Mouse (Mus musculus) testis, adult 2 months (tissue): ENCODE results near the gene Stx7. TPM values are rescaled to one million over a fixed set of nuclear protein-coding genes. Genes with fewer than 3 reads are reported as not detected.

Experiments used
- H3K27ac ChIP-seq: fragments of 200-500 bp; 2 replicates; pipeline ENCODE4 v1.5.1; 2012; ENCODE audit warnings: low read depth, low read length; ENCODE audit not compliant: control insufficient read depth, insufficient read depth
- H3K27me3 ChIP-seq: fragments of 200-500 bp; 2 replicates; pipeline ENCODE4 v1.6.1; 2012; ENCODE audit warnings: mild to moderate bottlenecking, low read length, moderate library complexity; ENCODE audit not compliant: control insufficient read depth, insufficient read depth
- H3K36me3 ChIP-seq: fragments of 200-500 bp; 2 replicates; pipeline ENCODE4 v1.6.1; 2012; ENCODE audit warnings: mild to moderate bottlenecking, low read length; ENCODE audit not compliant: control insufficient read depth, insufficient read depth
- H3K4me1 ChIP-seq: fragments of 200-500 bp; 2 replicates; pipeline ENCODE4 v1.6.1; 2012; ENCODE audit warnings: low read length; ENCODE audit not compliant: control insufficient read depth, insufficient read depth
- H3K4me3 ChIP-seq: fragments of 200-500 bp; 2 replicates; pipeline ENCODE4 v1.5.1; 2012; ENCODE audit warnings: low read depth, mild to moderate bottlenecking, low read length, moderate library complexity, mixed read lengths; ENCODE audit not compliant: control insufficient read depth
- CTCF ChIP-seq: fragments of 200-500 bp; IDR thresholded peaks from 2 replicates; pipeline ENCODE4 v1.5.1; 2012; ENCODE audit warnings: low read depth, mild to moderate bottlenecking, inconsistent platforms, low read length, moderate library complexity; ENCODE audit not compliant: control insufficient read depth, insufficient read depth, insufficient replicate concordance
- POLR2A ChIP-seq: fragments of 200-500 bp; IDR thresholded peaks from 2 replicates; pipeline ENCODE4 v1.6.1; 2012; ENCODE audit warnings: low read depth, mild to moderate bottlenecking, inconsistent platforms, low read length, moderate library complexity; ENCODE audit not compliant: control insufficient read depth
- polyA plus RNA-seq: library from polyadenylated mRNA; depleted of rRNA; stranded (reverse); fragments of >200 nt; gene quantifications from 2 replicates; pipeline ENCODE4 v1.2.3, GENCODE M21; 2012

The Stx7 gene
- polyA plus RNA-seq, 1 experiment = 9.8 TPM

GRCm38 (mm10) chr10:24167978-24168583 is 19.0 kb downstream of the Stx7 start:
- TF ChIP-seq CTCF = no peak
- TF ChIP-seq POLR2A = no peak
- Histone ChIP-seq H3K4me1 (no peaks in the 10 kb centered on the region; the same call in 1 of the 2 replicates), H3K27ac (no peak overlapping the region), H3K4me3 (no peak overlapping the region), H3K27me3 (no peaks in the 10 kb centered on the region), H3K36me3 (no peaks in the 10 kb centered on the region)

DNA sequence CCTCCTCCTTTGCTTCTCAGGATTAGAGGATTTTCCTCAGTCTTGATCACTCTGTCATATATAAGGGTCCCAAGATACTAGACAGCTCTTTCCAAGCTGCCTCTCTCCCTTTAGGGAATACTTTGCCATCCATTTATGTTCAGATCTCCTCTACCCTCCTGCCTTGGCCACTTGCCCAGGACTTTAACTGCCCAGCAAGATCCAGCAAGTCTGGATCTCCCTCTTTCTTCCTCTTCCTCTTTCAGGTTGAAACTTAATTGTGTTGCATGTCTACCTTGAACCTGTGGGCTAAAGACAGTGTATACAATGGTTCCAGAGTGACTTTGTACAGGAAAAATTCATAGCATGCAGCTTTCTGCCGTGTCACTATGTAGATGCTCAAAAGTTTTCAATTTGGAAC is 19.8 kb downstream of the Stx7 start:
- H3K4me1 ChIP-seq = no peaks in the 10 kb centered on the region; the same call in 1 of the 2 replicates
- TF ChIP-seq POLR2A (no peak), CTCF (no peak)
- no peaks in the 10 kb centered on the region for H3K36me3 ChIP-seq
- H3K4me3 ChIP-seq = no peak overlapping the region
- H3K27ac ChIP-seq = no peak overlapping the region
- no peaks in the 10 kb centered on the region for H3K27me3 ChIP-seq

- H3K27me3 ChIP-seq = no peaks in the 10 kb centered on the region
- TF ChIP-seq POLR2A = no peak
- no peak for TF ChIP-seq CTCF
Measured at GRCm38 (mm10) chr10:24171906-24172459, 22.9 kb downstream of the Stx7 start.

GRCm38 (mm10) chr10:24173210-24174001 is 24.3 kb downstream of the Stx7 start:
- no peaks in the 10 kb centered on the region for H3K27me3 ChIP-seq
- no peak overlapping the region for H3K4me3 ChIP-seq
- H3K4me1 ChIP-seq = no peaks in the 10 kb centered on the region
- H3K36me3 ChIP-seq = no peaks in the 10 kb centered on the region
- no peak overlapping the region for H3K27ac ChIP-seq
- no peak for TF ChIP-seq POLR2A

More at GRCm38 (mm10) chr10:24171906-24172459, 22.9 kb downstream of the Stx7 start:
- Histone ChIP-seq H3K36me3 (no peaks in the 10 kb centered on the region), H3K4me3 (no peak overlapping the region), H3K4me1 (no peaks in the 10 kb centered on the region; the same call in 1 of the 2 replicates), H3K27ac (no peak overlapping the region; the same call in 1 of the 2 replicates)

DNA sequence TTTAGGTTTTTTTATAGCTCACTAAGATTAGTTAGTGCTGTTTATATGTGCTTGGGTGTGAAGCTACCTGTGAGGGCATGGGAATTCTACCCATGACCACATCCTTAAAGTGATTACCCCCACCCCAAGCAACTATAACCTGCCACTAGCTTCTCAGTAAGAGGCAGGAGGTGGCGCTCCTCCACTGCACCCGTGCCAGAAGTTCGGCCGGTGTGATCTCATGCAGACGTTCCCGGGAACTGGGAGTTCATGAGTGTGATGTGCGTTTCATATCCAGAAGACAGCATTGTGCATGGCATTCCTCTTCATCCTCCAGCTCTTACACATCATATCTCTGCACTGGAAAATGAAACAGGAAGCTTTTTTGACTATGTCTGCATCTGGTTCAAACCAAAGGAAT is 41.3 kb downstream of the Stx7 start:
- no peak overlapping the region for H3K4me3 ChIP-seq
- TF ChIP-seq POLR2A = no peak
- no peak for TF ChIP-seq CTCF
- no peaks in the 10 kb centered on the region for H3K36me3 ChIP-seq

DNA sequence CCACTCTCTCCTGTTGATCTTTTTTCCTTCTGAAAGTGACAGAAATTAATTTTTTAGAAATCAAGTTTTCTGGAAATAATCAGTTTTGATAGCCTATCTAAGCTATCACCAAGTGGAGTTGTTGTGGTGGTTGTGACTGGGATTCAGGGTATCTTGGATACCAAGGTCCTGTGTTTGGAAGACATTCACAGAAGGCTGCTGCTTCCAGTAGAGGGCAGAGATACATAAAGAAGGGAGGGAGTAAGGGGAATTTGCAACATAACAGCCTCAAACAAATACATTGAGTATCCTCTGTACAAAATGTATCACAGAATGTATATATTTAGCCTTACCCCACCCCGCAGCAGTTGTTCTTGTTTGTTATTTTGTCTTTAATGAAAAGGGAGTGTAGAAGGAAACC is 42.9 kb downstream of the Stx7 start:
- H3K27me3 ChIP-seq = no peaks in the 10 kb centered on the region
- no peak for TF ChIP-seq POLR2A
- no peak for TF ChIP-seq CTCF
- H3K36me3 ChIP-seq = no peaks in the 10 kb centered on the region
- H3K4me1 ChIP-seq = no peaks in the 10 kb centered on the region
- no peak overlapping the region for H3K27ac ChIP-seq
- H3K4me3 ChIP-seq = no peak overlapping the region

More for the DNA sequence above, 41.3 kb downstream of the Stx7 start:
- no peaks in the 10 kb centered on the region for H3K27me3 ChIP-seq
- no peaks in the 10 kb centered on the region for H3K4me1 ChIP-seq
- no peak overlapping the region for H3K27ac ChIP-seq

DNA sequence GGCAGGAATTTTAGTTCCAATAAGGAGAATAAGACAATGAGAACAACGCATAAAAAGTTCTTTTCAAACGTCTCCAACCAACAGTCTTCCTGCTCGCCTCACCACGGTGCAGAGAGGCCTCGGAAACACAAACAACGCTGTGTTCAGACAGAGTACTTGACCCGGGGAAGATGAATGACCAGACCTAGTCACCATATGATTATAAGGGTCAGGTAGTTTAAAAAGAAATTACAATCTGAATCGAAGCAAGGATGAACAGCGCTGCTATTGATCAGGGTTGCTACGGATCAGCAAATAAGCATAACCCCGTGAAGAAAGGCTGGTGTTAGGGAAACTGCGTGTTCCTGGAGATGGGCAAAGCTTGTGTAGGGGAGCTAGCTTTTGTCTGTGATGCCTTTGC is 50.2 kb downstream of the Stx7 start:
- TF ChIP-seq POLR2A = no peak
- TF ChIP-seq CTCF = no peak
- no peaks in the 10 kb centered on the region for H3K4me1 ChIP-seq
- H3K4me3 ChIP-seq = no peak overlapping the region
- H3K36me3 ChIP-seq = no peaks in the 10 kb centered on the region
- H3K27me3 ChIP-seq = no peaks in the 10 kb centered on the region
- no peak overlapping the region for H3K27ac ChIP-seq
